Mouse (Mus musculus) ES-Bruce4 (cell line): ENCODE results near the gene Gif.
A peak's percentile ranks its signal among the peaks of the same experiment; 100 is the strongest.

Experiments
- CTCF ChIP-seq: IDR thresholded peaks from one replicate; pipeline ENCODE4 v1.8.1; 2011; ENCODE audit warnings: low read depth, low read length
- EP300 ChIP-seq: IDR thresholded peaks from 2 replicates; pipeline ENCODE4 v1.6.1; 2011; ENCODE audit warnings: low read depth, low read length; ENCODE audit not compliant: insufficient read depth
- POLR2A ChIP-seq: IDR thresholded peaks from one replicate; pipeline ENCODE4 v1.8.1; 2011; ENCODE audit warnings: low read length; ENCODE audit not compliant: insufficient read depth

GRCm38 (mm10) chr19:11768163-11768562 is 20.8 kb downstream of the Gif start:
- TF ChIP-seq POLR2A (no peak), CTCF (peak; percentile 87), EP300 (no peak)
